Mouse (Mus musculus): ENCODE measurements around the gene Dgat2. TPM values are rescaled to one million over a fixed set of nuclear protein-coding genes. Genes with fewer than 3 reads are reported as not detected.

The Dgat2 gene
- total and polyA plus RNA-seq, 3 experiments = 1.6 to 2.8 (median 1.7) TPM

DNA sequence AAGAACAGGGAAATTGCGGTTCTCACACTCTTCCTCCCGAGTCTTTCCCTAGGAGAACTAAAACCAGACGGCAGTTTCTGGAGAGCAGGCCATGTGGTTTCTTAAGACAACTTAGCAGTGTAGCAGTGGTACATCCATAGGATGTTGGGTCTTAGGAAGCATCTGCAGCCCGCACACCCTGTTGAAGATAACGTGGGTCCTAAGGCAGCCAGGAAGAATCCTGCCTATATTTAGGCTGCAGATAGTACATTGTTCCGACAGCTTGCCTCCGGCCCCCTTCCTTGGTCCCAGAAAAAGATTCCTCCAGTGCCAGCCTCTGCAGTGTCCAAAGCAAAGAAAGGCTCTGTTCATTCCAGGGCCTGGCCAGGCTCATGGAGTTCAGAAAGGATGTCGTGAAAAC, 16.4 kb downstream of the Dgat2 start:
- no peak for DNase-seq (ENCODE audit: extremely low read depth)
- H3K36me3 ChIP-seq (replicated peaks in 1 of 2; ENCODE audit: control insufficient read depth in 1 of 2, insufficient read depth in 1 of 2, low read length in 1 of 2) = no peaks in the 10 kb centered on the region
- no peak for TF ChIP-seq HCFC1 (IDR thresholded peaks at IDR 0.05; ENCODE audit: low read depth, low read length)
- no peak for TF ChIP-seq ELF1 (IDR thresholded peaks at IDR 0.05; ENCODE audit: low read depth, low read length)
- TF ChIP-seq CTCF (conservative IDR thresholded peaks at IDR 0.05 in 1 of 2, IDR thresholded peaks at IDR 0.05 in 1 of 2; ENCODE audit: low read depth in 2 of 2, low read length in 2 of 2) = no peak
- TF ChIP-seq MYC (IDR thresholded peaks at IDR 0.05; ENCODE audit: low read depth, low read length) = no peak
- TF ChIP-seq UBTF (IDR thresholded peaks at IDR 0.05; ENCODE audit: low read depth, low read length) = no peak
- H3K27me3 ChIP-seq (replicated peaks) = no peaks in the 10 kb centered on the region
- dilution Hi-C loops (cut with MboI; ENCODE audit: extremely low pct_ligation_motif_present, extremely low pct_unique_long_range_greater_than_20kb, low sequenced_read_pairs) (no loop called here), in situ Hi-C loops (cut with MboI; ENCODE audit: low pct_ligation_motif_present, low pct_unique_long_range_greater_than_20kb, low sequenced_read_pairs) (no loop called here)
- no peak overlapping the region for H3K4me2 ChIP-seq (ENCODE audit: insufficient read depth, low read depth, poor library complexity, severe bottlenecking)
- peaks cover 0 to 22% of the 10 kb centered on the region in 2 experiments; a peak in 2 of 4 replicates for H3K4me1 ChIP-seq (ENCODE audit: control insufficient read depth in 1 of 2, insufficient read depth in 2 of 2)
- no peaks in the 10 kb centered on the region for H3K9me3 ChIP-seq (replicated peaks; ENCODE audit: low read length)
- no peak overlapping the region for H3K27ac ChIP-seq (ENCODE audit: insufficient read depth, low read depth)
- H3K9ac ChIP-seq (ENCODE audit: insufficient read depth, low read depth) = no peak overlapping the region
- no peak overlapping the region for H3K4me3 ChIP-seq (replicated peaks in 1 of 3; ENCODE audit: low read depth in 2 of 3, low read length in 2 of 3, poor library complexity in 1 of 3)
- H3K79me2 ChIP-seq (replicated peaks; ENCODE audit: control insufficient read depth, extremely low read depth, insufficient read depth, poor library complexity, severe bottlenecking) = no peaks in the 10 kb centered on the region

GRCm38 (mm10) chr7:99164873-99165410, 17.6 kb downstream of the Dgat2 start:
- in situ Hi-C loops (cut with MboI; ENCODE audit: low pct_ligation_motif_present, low pct_unique_long_range_greater_than_20kb, low sequenced_read_pairs) = no loop called here

DNA sequence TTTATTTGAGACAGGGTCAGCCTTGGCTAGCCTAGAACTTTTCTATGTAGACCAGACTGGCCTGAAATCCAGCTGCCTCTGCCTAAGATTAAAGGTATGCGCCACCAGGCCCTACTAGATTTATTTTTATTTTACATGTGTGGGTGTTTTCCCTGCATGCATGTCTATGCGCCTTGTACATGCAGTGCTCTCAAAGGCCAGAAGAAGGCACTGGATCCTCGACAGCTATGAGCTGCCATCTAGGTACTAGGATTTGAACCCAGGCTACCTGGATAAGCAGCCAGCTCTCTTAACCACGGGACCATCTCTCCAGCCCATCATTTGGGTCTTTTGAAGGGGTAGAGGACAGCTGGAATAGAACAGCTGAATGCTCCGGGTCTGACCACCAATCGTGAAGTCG, 20.1 kb downstream of the Dgat2 start:
- Histone ChIP-seq H3K9ac (ENCODE audit: insufficient read depth, low read depth) (no peak overlapping the region), H3K27me3 (replicated peaks) (no peaks in the 10 kb centered on the region), H3K36me3 (replicated peaks in 1 of 2; ENCODE audit: control insufficient read depth in 1 of 2, insufficient read depth in 1 of 2, low read length in 1 of 2) (no peaks in the 10 kb centered on the region), H3K4me3 (replicated peaks in 1 of 3; ENCODE audit: low read depth in 2 of 3, low read length in 2 of 3, poor library complexity in 1 of 3) (no peak overlapping the region), H3K4me2 (ENCODE audit: insufficient read depth, low read depth, poor library complexity, severe bottlenecking) (no peak overlapping the region), H3K79me2 (replicated peaks; ENCODE audit: control insufficient read depth, extremely low read depth, insufficient read depth, poor library complexity, severe bottlenecking) (no peaks in the 10 kb centered on the region), H3K4me1 (ENCODE audit: control insufficient read depth in 1 of 2, insufficient read depth in 2 of 2) (peaks cover 3 to 19% of the 10 kb centered on the region in 2 experiments; a peak in 3 of 4 replicates), H3K9me3 (replicated peaks; ENCODE audit: low read length) (no peaks in the 10 kb centered on the region), H3K27ac (ENCODE audit: insufficient read depth, low read depth) (no peak overlapping the region)
- TF ChIP-seq MAZ (IDR thresholded peaks at IDR 0.05; ENCODE audit: low read depth, low read length) (no peak), MYC (IDR thresholded peaks at IDR 0.05; ENCODE audit: low read depth, low read length) (no peak), RAD21 (IDR thresholded peaks at IDR 0.05; ENCODE audit: low read depth, low read length) (peak; percentile 36), ZC3H11A (IDR thresholded peaks at IDR 0.05; ENCODE audit: low read depth, low read length) (no peak), SMC3 (IDR thresholded peaks at IDR 0.05; ENCODE audit: low read depth, low read length) (peak; percentile 10; the same call in 1 of the 2 replicates), KAT2A (IDR thresholded peaks at IDR 0.05; ENCODE audit: insufficient replicate concordance, low read length) (no peak), USF2 (conservative IDR thresholded peaks at IDR 0.05; ENCODE audit: low read depth, low read length) (no peak), MAX (IDR thresholded peaks at IDR 0.05; ENCODE audit: low read length) (no peak), UBTF (IDR thresholded peaks at IDR 0.05; ENCODE audit: low read depth, low read length) (no peak), ELF1 (IDR thresholded peaks at IDR 0.05; ENCODE audit: low read depth, low read length) (no peak), ZMIZ1 (IDR thresholded peaks at IDR 0.05; ENCODE audit: low read depth, low read length) (no peak), CTCF (conservative IDR thresholded peaks at IDR 0.05 in 1 of 2, IDR thresholded peaks at IDR 0.05 in 1 of 2; ENCODE audit: low read depth in 2 of 2, low read length in 2 of 2) (peak in 1 of 2 experiments; percentile 52; a peak in 2 of 4 replicates), POLR2AphosphoS2 (IDR thresholded peaks at IDR 0.05; ENCODE audit: low read depth, low read length) (no peak), JUND (conservative IDR thresholded peaks at IDR 0.05; ENCODE audit: low read depth, low read length) (no peak)
- dilution Hi-C loops (cut with MboI; ENCODE audit: extremely low pct_ligation_motif_present, extremely low pct_unique_long_range_greater_than_20kb, low sequenced_read_pairs) (no loop called here), in situ Hi-C loops (cut with MboI; ENCODE audit: low pct_ligation_motif_present, low pct_unique_long_range_greater_than_20kb, low sequenced_read_pairs) (no loop called here)
- no peak for DNase-seq (ENCODE audit: extremely low read depth)

More at GRCm38 (mm10) chr7:99164873-99165410, 17.6 kb downstream of the Dgat2 start:
- no peaks in the 10 kb centered on the region for H3K9me3 ChIP-seq (replicated peaks; ENCODE audit: low read length)
- H3K79me2 ChIP-seq (replicated peaks; ENCODE audit: control insufficient read depth, extremely low read depth, insufficient read depth, poor library complexity, severe bottlenecking) = no peaks in the 10 kb centered on the region
- dilution Hi-C loops (cut with MboI; ENCODE audit: extremely low pct_ligation_motif_present, extremely low pct_unique_long_range_greater_than_20kb, low sequenced_read_pairs) = no loop called here
- no peak overlapping the region for H3K4me2 ChIP-seq (ENCODE audit: insufficient read depth, low read depth, poor library complexity, severe bottlenecking)
- H3K9ac ChIP-seq (ENCODE audit: insufficient read depth, low read depth) = no peak overlapping the region
- no peaks in the 10 kb centered on the region for H3K36me3 ChIP-seq (replicated peaks in 1 of 2; ENCODE audit: control insufficient read depth in 1 of 2, insufficient read depth in 1 of 2, low read length in 1 of 2)
- TF ChIP-seq PAX5 (IDR thresholded peaks at IDR 0.05; ENCODE audit: low read length) = no peak
- TF ChIP-seq ZKSCAN1 (IDR thresholded peaks at IDR 0.05; ENCODE audit: borderline replicate concordance, low read depth, low read length) = no peak
- no peak for TF ChIP-seq USF1 (IDR thresholded peaks at IDR 0.05; ENCODE audit: low read depth, low read length)
- TF ChIP-seq USF2 (conservative IDR thresholded peaks at IDR 0.05; ENCODE audit: low read depth, low read length) = no peak
- no peak for TF ChIP-seq SIN3A (IDR thresholded peaks at IDR 0.05; ENCODE audit: low read length)
- TF ChIP-seq JUN (IDR thresholded peaks at IDR 0.05; ENCODE audit: insufficient read depth, low read depth, low read length) = no peak
- no peak for TF ChIP-seq MXI1 (IDR thresholded peaks at IDR 0.05; ENCODE audit: low read depth, low read length)
- no peak for TF ChIP-seq MAZ (IDR thresholded peaks at IDR 0.05; ENCODE audit: low read depth, low read length)
- no peak for TF ChIP-seq NELFE (IDR thresholded peaks at IDR 0.05; ENCODE audit: low read depth, low read length)
- no peak for TF ChIP-seq MAFK (IDR thresholded peaks at IDR 0.05; ENCODE audit: insufficient replicate concordance, low read length)
- TF ChIP-seq POLR2AphosphoS2 (IDR thresholded peaks at IDR 0.05; ENCODE audit: low read depth, low read length) = no peak
- no peak for TF ChIP-seq RAD21 (IDR thresholded peaks at IDR 0.05; ENCODE audit: low read depth, low read length)
- TF ChIP-seq JUND (conservative IDR thresholded peaks at IDR 0.05; ENCODE audit: low read depth, low read length) = no peak
- H3K4me3 ChIP-seq (replicated peaks in 1 of 3; ENCODE audit: low read depth in 2 of 3, low read length in 2 of 3, poor library complexity in 1 of 3) = no peak overlapping the region
- no peak overlapping the region for H3K27ac ChIP-seq (ENCODE audit: insufficient read depth, low read depth)
- no peak for DNase-seq (ENCODE audit: extremely low read depth)
- peaks cover 0 to 22% of the 10 kb centered on the region in 2 experiments; a peak in 2 of 4 replicates for H3K4me1 ChIP-seq (ENCODE audit: control insufficient read depth in 1 of 2, insufficient read depth in 2 of 2)
- H3K27me3 ChIP-seq (replicated peaks) = no peaks in the 10 kb centered on the region

Measured in CH12.LX (cell line).